Mouse (Mus musculus): ENCODE measurements at regions not wholly inside any gene's neighbourhood (a gene's known extent, or its start where the extent isn't known, plus 50 kb on each side); places are given as distances from the start of the nearest gene placed in this dataset.

DNA sequence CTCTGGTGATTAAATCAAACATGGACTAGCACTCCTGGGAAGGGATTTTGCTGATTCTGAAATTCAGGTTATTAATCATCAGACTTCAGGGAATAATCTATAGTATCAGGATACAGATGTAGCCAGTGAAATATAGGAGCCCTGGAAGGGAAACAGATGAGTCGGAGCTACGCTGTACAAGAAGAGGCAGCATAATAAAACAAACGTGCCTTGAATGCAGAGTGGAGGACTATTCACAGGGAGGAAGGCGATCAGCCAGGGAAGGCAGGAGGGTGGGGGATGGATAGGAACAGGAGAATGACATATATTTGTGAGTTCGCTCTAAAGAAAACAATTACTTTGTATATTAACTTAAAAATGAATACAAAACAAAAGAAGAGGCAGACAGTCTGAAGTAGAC, 286.6 kb upstream of the Got2 start:
- H3K4me3 ChIP-seq (replicated peaks), result no peak overlapping the region
- H3K27ac ChIP-seq, result no peak overlapping the region
- 70% methylated on average over 5 of the region's 5 CpGs for WGBS
- H3K27me3 ChIP-seq (replicated peaks), result no peaks in the 10 kb centered on the region
- no peak overlapping the region for H3K4me2 ChIP-seq
- no peak overlapping the region for H3K9ac ChIP-seq
- no peaks in the 10 kb centered on the region for H3K9me3 ChIP-seq
- H3K4me1 ChIP-seq, result no peaks in the 10 kb centered on the region
- H3K36me3 ChIP-seq, result no peaks in the 10 kb centered on the region
- no peak for ATAC-seq (ENCODE audit: insufficient read depth, low FRiP score, low read depth)

DNA sequence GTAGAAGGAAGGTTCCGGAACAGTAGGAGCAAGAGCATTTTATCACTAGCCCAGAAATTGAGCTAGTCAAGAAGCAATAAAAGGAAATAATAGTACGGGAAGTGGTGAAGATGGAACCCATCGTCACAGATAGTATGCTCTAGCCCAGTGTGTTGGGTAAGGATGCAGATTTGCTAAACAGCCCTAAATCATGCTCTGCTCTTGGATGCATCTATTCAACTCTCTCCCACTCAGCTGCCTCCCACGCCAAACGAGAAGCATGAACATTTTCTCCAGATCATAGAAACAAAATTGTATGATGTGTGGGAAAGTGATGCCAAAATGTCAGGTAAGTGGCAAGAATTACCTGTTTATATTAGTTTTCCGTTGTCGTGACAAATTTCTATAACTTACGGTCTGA, 276.6 kb upstream of the Got2 start:
- WGBS, result 89% methylated on average over 8 of the region's 8 CpGs
- Histone ChIP-seq H3K4me1 (no peaks in the 10 kb centered on the region), H3K9me3 (no peaks in the 10 kb centered on the region), H3K9ac (no peak overlapping the region), H3K36me3 (no peaks in the 10 kb centered on the region), H3K4me3 (replicated peaks) (no peak overlapping the region), H3K27me3 (replicated peaks) (no peaks in the 10 kb centered on the region), H3K4me2 (no peak overlapping the region), H3K27ac (no peak overlapping the region)
- ATAC-seq (ENCODE audit: insufficient read depth, low FRiP score, low read depth), result no peak

DNA sequence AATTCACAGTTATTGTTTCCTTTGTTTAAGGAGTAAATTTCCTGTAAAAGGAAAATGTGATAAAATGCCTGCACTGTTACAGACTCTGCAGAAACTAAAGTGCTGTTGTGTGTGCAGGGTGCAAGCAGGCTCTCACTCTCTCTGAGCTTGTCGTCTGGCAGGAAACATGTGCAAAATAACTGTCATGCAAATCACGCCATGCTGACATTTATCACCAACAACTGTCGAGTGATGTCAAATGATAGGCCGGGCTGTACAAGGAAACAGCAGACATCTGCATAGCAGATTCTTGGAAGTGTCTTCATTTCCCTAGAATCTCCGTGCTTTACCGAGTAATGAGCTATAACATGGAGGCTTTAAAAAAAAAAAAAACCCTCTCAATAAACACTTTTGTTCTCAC, 271.6 kb upstream of the Got2 start:
- no peak overlapping the region for H3K4me3 ChIP-seq (replicated peaks)
- no peaks in the 10 kb centered on the region for H3K27me3 ChIP-seq (replicated peaks)
- H3K9me3 ChIP-seq, result no peaks in the 10 kb centered on the region
- no peak overlapping the region for H3K27ac ChIP-seq
- ATAC-seq (ENCODE audit: insufficient read depth, low FRiP score, low read depth), result no peak
- H3K4me2 ChIP-seq, result no peak overlapping the region
- H3K4me1 ChIP-seq, result no peaks in the 10 kb centered on the region
- no peak overlapping the region for H3K9ac ChIP-seq
- H3K36me3 ChIP-seq, result no peaks in the 10 kb centered on the region
- WGBS, result 26% methylated on average over 6 of the region's 6 CpGs

DNA sequence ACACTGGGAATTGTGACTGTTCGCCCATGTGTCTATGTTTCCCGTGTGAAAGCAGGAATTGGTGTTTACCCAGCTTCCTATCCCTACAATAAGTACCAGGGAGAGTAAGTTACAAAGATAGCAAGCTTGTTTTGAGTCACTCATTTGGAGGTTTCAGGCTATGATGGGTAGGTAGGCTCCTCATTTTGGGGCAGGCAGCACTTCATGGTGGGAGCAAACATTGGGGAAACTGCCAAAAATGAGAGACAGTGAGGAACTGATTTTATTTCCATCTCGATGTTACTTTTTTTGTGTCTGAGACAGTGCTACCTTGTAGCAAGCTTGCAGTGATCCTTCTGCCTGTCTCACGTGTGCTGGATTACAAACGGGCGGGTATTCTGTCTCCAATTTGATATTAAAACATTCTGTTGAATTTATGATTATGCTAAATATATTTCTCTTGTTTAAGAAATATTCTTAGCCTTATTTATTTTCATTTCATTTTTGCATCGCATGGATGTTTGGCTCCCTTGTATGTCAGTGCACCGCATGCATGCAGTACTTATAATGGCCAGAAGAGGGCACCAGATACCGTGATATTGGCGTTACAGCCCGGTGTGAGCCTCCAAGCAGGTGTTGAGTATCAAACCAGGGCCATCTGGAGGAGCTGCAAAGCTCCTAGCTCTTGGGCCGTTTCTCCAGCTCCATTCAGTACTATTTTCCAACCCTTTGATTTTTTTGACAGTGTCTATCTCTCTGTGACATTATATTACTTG, 264.3 kb upstream of the Got2 start:
- no peaks in the 10 kb centered on the region for H3K4me1 ChIP-seq
- H3K4me2 ChIP-seq, result no peak overlapping the region
- H3K27ac ChIP-seq, result no peak overlapping the region
- WGBS, result 42% methylated on average over 12 of the region's 12 CpGs
- no peaks in the 10 kb centered on the region for H3K9me3 ChIP-seq
- ATAC-seq (ENCODE audit: insufficient read depth, low FRiP score, low read depth), result no peak
- H3K4me3 ChIP-seq (replicated peaks), result no peak overlapping the region
- H3K36me3 ChIP-seq, result no peaks in the 10 kb centered on the region
- H3K9ac ChIP-seq, result no peak overlapping the region
- H3K27me3 ChIP-seq (replicated peaks), result no peaks in the 10 kb centered on the region

DNA sequence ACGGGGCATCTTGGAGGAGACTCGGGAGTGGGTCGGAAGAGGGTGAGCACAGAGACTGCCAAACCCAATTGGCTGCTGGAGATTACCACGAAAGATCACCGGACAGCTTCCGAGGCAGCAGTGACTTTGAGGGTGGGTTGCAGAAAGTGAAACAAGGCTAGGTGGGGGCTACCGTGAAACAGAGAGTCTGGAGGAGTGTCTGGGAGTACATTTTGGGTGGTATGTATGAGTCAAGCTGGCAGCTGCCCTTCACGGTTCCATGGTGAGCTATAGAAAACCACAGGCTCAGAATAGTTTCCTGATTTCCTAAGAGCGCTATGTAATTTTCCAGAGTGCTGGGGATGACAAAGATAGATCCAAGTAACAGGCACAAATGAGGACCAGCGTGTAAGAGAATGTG, 263.7 kb upstream of the Got2 start:
- H3K4me1 ChIP-seq, result no peaks in the 10 kb centered on the region
- no peaks in the 10 kb centered on the region for H3K36me3 ChIP-seq
- H3K27ac ChIP-seq, result no peak overlapping the region
- H3K4me3 ChIP-seq (replicated peaks), result no peak overlapping the region
- 81% methylated on average over 10 of the region's 10 CpGs for WGBS
- no peaks in the 10 kb centered on the region for H3K27me3 ChIP-seq (replicated peaks)
- no peak overlapping the region for H3K4me2 ChIP-seq
- H3K9ac ChIP-seq, result no peak overlapping the region
- no peaks in the 10 kb centered on the region for H3K9me3 ChIP-seq
- no peak for ATAC-seq (ENCODE audit: insufficient read depth, low FRiP score, low read depth)

DNA sequence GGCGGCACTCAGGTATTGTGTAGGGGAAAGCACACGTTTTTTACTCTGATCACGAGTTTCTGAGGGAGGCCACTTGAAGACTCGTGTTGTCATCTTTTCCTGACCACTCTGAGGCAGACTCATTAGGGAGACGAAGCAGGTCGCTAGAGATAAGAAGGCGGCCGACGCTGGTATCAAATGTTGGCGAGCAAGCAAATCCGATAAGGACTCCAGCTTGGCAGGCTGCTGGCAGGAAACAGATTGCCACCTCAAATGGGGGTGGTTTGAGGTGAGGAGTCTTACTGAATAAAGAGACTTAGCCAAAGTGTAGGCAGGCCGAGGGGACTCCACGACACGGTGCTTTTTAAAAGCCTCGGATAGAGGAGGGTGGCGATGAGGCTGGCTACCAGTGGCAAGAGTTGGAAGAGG, 262.7 kb upstream of the Got2 start:
- H3K4me2 ChIP-seq, result no peak overlapping the region
- H3K27ac ChIP-seq, result no peak overlapping the region
- no peak overlapping the region for H3K4me3 ChIP-seq (replicated peaks)
- H3K36me3 ChIP-seq, result no peaks in the 10 kb centered on the region
- WGBS, result 62% methylated on average over 16 of the region's 16 CpGs
- no peaks in the 10 kb centered on the region for H3K27me3 ChIP-seq (replicated peaks)
- H3K9ac ChIP-seq, result no peak overlapping the region
- no peaks in the 10 kb centered on the region for H3K4me1 ChIP-seq
- no peaks in the 10 kb centered on the region for H3K9me3 ChIP-seq
- no peak for ATAC-seq (ENCODE audit: insufficient read depth, low FRiP score, low read depth)

DNA sequence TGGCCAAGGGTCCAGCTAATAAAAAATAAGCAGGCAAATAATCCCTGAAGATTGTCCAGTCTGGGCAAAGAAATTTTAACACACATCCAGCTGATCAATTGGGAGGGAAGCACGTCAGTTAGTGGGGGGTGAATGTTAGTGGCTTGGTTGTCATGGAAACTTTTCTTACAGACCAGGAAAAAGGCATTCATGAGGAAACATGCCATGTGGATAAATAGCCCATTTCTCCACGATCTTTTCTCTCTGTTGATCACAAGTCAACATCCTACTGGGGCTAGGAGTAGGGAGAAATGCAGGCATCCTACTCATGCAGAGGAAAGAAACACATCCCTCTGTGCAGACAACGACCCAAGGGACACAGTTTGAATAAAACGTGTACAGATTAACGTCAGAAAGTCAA, 243.8 kb upstream of the Got2 start:
- H3K9me3 ChIP-seq, result no peaks in the 10 kb centered on the region
- H3K4me2 ChIP-seq, result no peak overlapping the region
- H3K27ac ChIP-seq, result no peak overlapping the region
- no peak for ATAC-seq (ENCODE audit: insufficient read depth, low FRiP score, low read depth)
- no peaks in the 10 kb centered on the region for H3K36me3 ChIP-seq
- H3K9ac ChIP-seq, result no peak overlapping the region
- H3K4me1 ChIP-seq, result no peaks in the 10 kb centered on the region
- WGBS, result 44% methylated on average over 5 of the region's 5 CpGs
- H3K4me3 ChIP-seq (replicated peaks), result no peak overlapping the region
- H3K27me3 ChIP-seq (replicated peaks), result no peaks in the 10 kb centered on the region

DNA sequence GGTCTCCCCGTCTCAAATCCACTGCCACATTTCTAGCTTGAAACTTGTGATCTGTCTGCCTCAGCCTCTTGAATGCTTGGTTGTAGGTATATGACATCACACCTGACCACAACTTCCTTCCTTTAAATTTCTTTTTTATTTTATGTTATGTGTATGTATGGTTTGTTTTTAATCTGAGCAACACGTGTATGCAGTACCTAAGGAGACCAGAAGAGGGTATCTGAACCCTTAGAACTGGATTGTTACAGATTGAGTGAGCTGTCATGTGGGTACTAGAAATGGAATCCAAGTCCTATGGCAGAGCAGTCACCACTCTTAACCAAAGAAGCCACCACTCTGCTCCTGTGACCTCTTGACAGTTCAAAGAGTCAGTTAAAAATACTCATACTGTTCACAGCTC, 240.0 kb upstream of the Got2 start:
- no peak overlapping the region for H3K9ac ChIP-seq
- no peak overlapping the region for H3K4me3 ChIP-seq (replicated peaks)
- no peaks in the 10 kb centered on the region for H3K36me3 ChIP-seq
- H3K27ac ChIP-seq, result no peak overlapping the region
- H3K9me3 ChIP-seq, result no peaks in the 10 kb centered on the region
- WGBS, result 83% methylated on average over 2 of the region's 2 CpGs
- no peak for ATAC-seq (ENCODE audit: insufficient read depth, low FRiP score, low read depth)
- H3K4me2 ChIP-seq, result no peak overlapping the region
- H3K4me1 ChIP-seq, result no peaks in the 10 kb centered on the region
- H3K27me3 ChIP-seq (replicated peaks), result no peaks in the 10 kb centered on the region

DNA sequence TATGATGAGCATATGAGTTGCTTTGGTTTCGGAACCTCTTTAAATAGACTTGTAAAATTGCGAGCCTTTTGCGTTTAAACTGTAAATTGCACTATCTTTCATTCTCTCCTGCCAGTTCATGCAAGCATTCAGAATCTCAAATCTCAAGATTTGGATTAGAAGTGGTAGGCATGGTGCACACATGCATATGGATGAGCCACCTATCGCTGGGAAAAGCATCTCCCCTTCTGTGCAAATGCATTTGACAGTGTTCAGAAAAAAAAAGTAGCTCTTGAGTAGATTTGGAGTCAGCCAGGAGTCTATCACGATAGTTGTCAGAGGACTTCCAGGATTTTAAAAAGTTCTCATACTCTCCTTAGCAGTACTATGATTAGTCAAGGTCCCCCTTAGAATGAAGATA, 212.5 kb upstream of the Got2 start:
- H3K36me3 ChIP-seq, result no peaks in the 10 kb centered on the region
- H3K4me1 ChIP-seq, result no peaks in the 10 kb centered on the region
- no peak overlapping the region for H3K9ac ChIP-seq
- no peak overlapping the region for H3K27ac ChIP-seq
- H3K9me3 ChIP-seq, result no peaks in the 10 kb centered on the region
- no peak overlapping the region for H3K4me2 ChIP-seq
- no peak for ATAC-seq (ENCODE audit: insufficient read depth, low FRiP score, low read depth)
- WGBS, result 86% methylated on average over 5 of the region's 5 CpGs
- no peaks in the 10 kb centered on the region for H3K27me3 ChIP-seq (replicated peaks)
- no peak overlapping the region for H3K4me3 ChIP-seq (replicated peaks)

DNA sequence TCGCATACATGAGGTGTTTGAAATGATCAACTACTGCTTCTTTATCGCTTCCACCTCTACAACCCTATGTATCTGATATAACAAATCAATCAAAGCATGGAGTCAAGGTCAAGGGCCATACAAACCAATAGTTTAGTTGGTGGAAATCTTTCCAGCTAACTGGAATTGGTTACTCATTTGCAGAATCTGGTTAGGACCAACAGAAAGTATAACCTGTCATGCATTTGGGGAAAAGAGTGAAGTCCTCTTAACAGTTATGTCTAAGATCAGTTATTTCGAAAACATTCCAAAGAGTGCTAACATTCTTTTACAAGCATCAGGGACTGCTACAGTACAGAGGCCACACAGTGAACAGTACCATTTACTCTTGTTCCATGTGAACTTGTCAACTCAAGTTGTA, 204.6 kb upstream of the Got2 start:
- Histone ChIP-seq H3K4me3 (replicated peaks) (no peak overlapping the region), H3K4me1 (no peaks in the 10 kb centered on the region), H3K9me3 (no peaks in the 10 kb centered on the region), H3K36me3 (no peaks in the 10 kb centered on the region), H3K27me3 (replicated peaks) (no peaks in the 10 kb centered on the region), H3K27ac (no peak overlapping the region), H3K9ac (no peak overlapping the region), H3K4me2 (no peak overlapping the region)
- ATAC-seq (ENCODE audit: insufficient read depth, low FRiP score, low read depth), result no peak
- WGBS, result 79% methylated on average over 3 of the region's 3 CpGs

DNA sequence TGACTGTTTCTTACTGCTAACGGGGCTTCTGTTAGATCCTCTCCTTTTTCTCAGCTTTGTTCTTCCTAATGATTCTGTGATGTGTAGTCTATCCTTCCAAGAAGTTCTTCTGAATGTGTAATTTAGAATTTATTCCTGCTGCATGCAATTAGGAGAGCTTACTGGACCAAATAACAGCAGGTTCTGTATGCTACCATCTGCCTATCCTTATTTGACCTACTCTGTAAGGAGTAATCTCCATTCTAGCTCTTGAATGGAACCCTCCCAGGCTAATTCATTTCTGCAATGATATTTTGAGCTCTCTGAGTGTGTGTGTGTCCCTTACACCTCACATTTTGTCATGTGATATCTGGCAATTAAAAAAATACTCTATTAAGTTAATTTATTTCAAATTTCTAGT, 201.9 kb upstream of the Got2 start:
- H3K27me3 ChIP-seq (replicated peaks), result no peaks in the 10 kb centered on the region
- WGBS, result 73% methylated on average over 1 of the region's 1 CpGs
- H3K4me1 ChIP-seq, result no peaks in the 10 kb centered on the region
- H3K9me3 ChIP-seq, result no peaks in the 10 kb centered on the region
- H3K9ac ChIP-seq, result no peak overlapping the region
- ATAC-seq (ENCODE audit: insufficient read depth, low FRiP score, low read depth), result no peak
- H3K36me3 ChIP-seq, result no peaks in the 10 kb centered on the region
- H3K4me3 ChIP-seq (replicated peaks), result no peak overlapping the region
- no peak overlapping the region for H3K4me2 ChIP-seq
- no peak overlapping the region for H3K27ac ChIP-seq

DNA sequence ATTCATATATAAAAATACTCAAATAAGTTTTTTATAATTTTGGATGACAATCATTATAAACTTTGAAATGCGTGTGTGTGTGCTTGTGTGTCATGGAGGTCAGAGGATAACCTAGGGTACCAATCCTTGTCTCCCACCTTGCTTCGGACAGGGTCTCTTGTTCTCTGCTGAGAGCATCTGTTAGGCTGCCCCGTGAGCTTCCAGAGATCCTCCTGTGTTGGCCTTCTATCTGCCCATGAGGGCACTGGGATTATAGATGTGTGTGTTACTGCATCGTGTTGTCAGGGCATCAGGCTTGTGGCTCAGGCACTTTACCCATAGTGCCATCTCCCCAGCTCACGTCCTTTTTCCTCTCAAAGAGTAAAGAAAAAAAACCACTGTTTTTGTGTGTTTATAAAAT, 180.0 kb upstream of the Got2 start:
- Histone ChIP-seq H3K9ac (no peak overlapping the region), H3K9me3 (no peaks in the 10 kb centered on the region), H3K4me2 (no peak overlapping the region), H3K36me3 (no peaks in the 10 kb centered on the region), H3K4me1 (no peaks in the 10 kb centered on the region), H3K27ac (no peak overlapping the region), H3K27me3 (replicated peaks) (no peaks in the 10 kb centered on the region), H3K4me3 (replicated peaks) (no peak overlapping the region)
- ATAC-seq (ENCODE audit: insufficient read depth, low FRiP score, low read depth), result no peak
- WGBS, result 76% methylated on average over 5 of the region's 5 CpGs

DNA sequence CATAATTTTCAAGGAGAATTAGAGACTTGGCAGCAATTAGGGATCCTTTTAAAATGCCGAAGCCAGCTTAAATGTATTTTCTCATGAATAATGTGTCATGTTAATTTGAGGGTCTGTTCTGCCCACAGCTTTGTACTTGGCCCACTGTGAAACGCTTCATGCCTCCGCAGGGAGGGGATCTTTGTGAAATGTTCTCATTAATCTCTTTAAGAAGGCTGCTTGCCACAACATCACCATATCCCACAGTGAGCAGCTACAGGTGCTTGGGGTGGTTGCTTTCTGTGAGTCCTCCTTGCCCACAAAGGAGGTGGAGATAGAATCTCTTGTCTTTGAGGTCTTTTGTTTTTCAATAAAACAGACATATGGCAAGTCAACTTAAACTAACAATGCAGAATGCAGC, 159.3 kb upstream of the Got2 start:
- Histone ChIP-seq H3K9me3 (no peaks in the 10 kb centered on the region), H3K27me3 (replicated peaks) (no peaks in the 10 kb centered on the region), H3K4me2 (no peak overlapping the region), H3K27ac (no peak overlapping the region), H3K4me3 (replicated peaks) (no peak overlapping the region), H3K4me1 (no peaks in the 10 kb centered on the region), H3K9ac (no peak overlapping the region), H3K36me3 (no peaks in the 10 kb centered on the region)
- no peak for ATAC-seq (ENCODE audit: insufficient read depth, low FRiP score, low read depth)
- 64% methylated on average over 3 of the region's 3 CpGs for WGBS

All from stomach, embryonic 15.5 days (tissue).